Mouse (Mus musculus) left cerebral cortex, adult 11 months (tissue): ENCODE measurements around the gene Ndufaf8.

Source experiments
- DNase-seq: peaks from one replicate; pipeline ENCODE4 v3.0.0; 2022; ENCODE audit warnings: low spot score

Gene Ndufaf8

GRCm38 (mm10) chr11:120136195-120136594, 37.5 kb downstream of the Ndufaf8 start:
- DNase-seq: no peak

- peak; percentile 37 for DNase-seq
Measured at GRCm38 (mm10) chr11:120136796-120137624, 38.3 kb downstream of the Ndufaf8 start.

GRCm38 (mm10) chr11:120137625-120138004, 38.9 kb downstream of the Ndufaf8 start:
- no peak for DNase-seq

GRCm38 (mm10) chr11:120139309-120139731, 40.6 kb downstream of the Ndufaf8 start:
- DNase-seq: no peak

GRCm38 (mm10) chr11:120140255-120140654, 41.5 kb downstream of the Ndufaf8 start:
- no peak for DNase-seq

GRCm38 (mm10) chr11:120142601-120143051, 43.9 kb downstream of the Ndufaf8 start:
- no peak for DNase-seq

GRCm38 (mm10) chr11:120143708-120144497, 45.2 kb downstream of the Ndufaf8 start:
- DNase-seq: no peak

GRCm38 (mm10) chr11:120148201-120148855, 49.6 kb downstream of the Ndufaf8 start:
- no peak for DNase-seq

GRCm38 (mm10) chr11:120149510-120150200, 50.9 kb downstream of the Ndufaf8 start:
- DNase-seq: no peak
